Mouse (Mus musculus) liver, embryonic 12.5 days (tissue): Measurements from ENCODE around the gene Alg5. TPM values are rescaled to one million over a fixed set of nuclear protein-coding genes. Genes with fewer than 3 reads are reported as not detected.

Source experiments
- ATAC-seq: fragments of 200-750 bp; cut with Nextera tagmentation; 2 replicates; pipeline ENCODE4 v1.8.0; 2017; ENCODE audit warnings: moderate number of reproducible peaks, mild to moderate bottlenecking, moderate library complexity
- H3K27ac ChIP-seq: fragments of 300-500 bp; sonication (generic); 2 replicates; pipeline ENCODE4 v1.5.1; 2016; ENCODE audit warnings: mild to moderate bottlenecking
- H3K27me3 ChIP-seq: fragments of 300-500 bp; sonication (generic); replicated peaks from 2 replicates; pipeline ENCODE4 v1.6.1; 2016; ENCODE audit warnings: mild to moderate bottlenecking, moderate library complexity
- H3K36me3 ChIP-seq: fragments of 300-500 bp; sonication (generic); 2 replicates; pipeline ENCODE4 v1.6.1; 2016; ENCODE audit warnings: mild to moderate bottlenecking, moderate library complexity
- H3K4me1 ChIP-seq: fragments of 300-500 bp; sonication (generic); 2 replicates; pipeline ENCODE4 v1.6.1; 2016
- H3K4me2 ChIP-seq: fragments of 300-500 bp; sonication (generic); 2 replicates; pipeline ENCODE4 v1.6.1; 2016; ENCODE audit warnings: mild to moderate bottlenecking, moderate library complexity
- H3K4me3 ChIP-seq: fragments of 300-500 bp; sonication (generic); 2 replicates; pipeline ENCODE4 v1.5.1; 2016; ENCODE audit warnings: mild to moderate bottlenecking, moderate library complexity
- H3K9ac ChIP-seq: fragments of 300-500 bp; sonication (generic); 2 replicates; pipeline ENCODE4 v1.6.1; 2016; ENCODE audit warnings: mild to moderate bottlenecking, moderate library complexity
- H3K9me3 ChIP-seq: fragments of 300-500 bp; sonication (generic); replicated peaks from 2 replicates; pipeline ENCODE4 v1.6.1; 2016; ENCODE audit warnings: mild to moderate bottlenecking, moderate library complexity
- WGBS: fragments of 180-500 bp; shearing (Covaris S2); methylation state at CpG from one replicate; pipeline ENCODE4 v1.1.7; 2016; ENCODE audit not compliant: insufficient replicate concordance; 5-methylcytosine and 5-hydroxymethylcytosine counted together
- polyA plus RNA-seq: library from polyadenylated mRNA; unstranded; fragments of >200 nt; fragmentation: Nextera tagmentation; extraction: Ambion mirVana; gene quantifications from 2 replicates; pipeline ENCODE4 v1.2.1, GENCODE M21; 2016

The Alg5 gene
- polyA plus RNA-seq, 1 experiment from 2014 or later: 31.2 TPM

DNA sequence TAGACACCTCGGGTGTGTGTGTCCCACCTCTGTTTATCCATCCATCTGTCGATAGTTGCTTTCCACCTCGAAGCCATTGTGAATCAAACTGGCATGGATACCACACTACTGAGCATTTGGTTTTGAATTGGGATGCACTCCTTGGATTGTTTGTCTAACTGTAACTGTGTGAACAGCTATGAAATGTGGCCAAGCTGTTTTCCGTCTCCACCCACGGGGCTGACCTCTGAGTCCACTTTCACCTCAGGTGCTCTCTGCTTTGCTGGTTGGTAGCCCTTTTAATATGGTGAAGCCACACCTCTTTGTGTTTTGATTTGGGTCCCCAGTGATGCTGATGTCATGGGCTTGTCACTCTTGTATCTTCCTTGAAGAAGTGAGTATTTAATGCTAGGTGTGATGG, 31.5 kb downstream of the Alg5 start:
- H3K27me3 ChIP-seq: no peaks in the 10 kb centered on the region
- H3K9ac ChIP-seq: no peak overlapping the region
- no peak overlapping the region for H3K4me3 ChIP-seq
- H3K4me2 ChIP-seq: no peak overlapping the region
- H3K27ac ChIP-seq: no peak overlapping the region
- no peaks in the 10 kb centered on the region for H3K36me3 ChIP-seq
- WGBS: 69% methylated on average over 5 of the region's 5 CpGs
- no peak for ATAC-seq
- no peaks in the 10 kb centered on the region; the same call in 1 of the 2 replicates for H3K9me3 ChIP-seq
- no peaks in the 10 kb centered on the region for H3K4me1 ChIP-seq

GRCm38 (mm10) chr3:54768592-54768991, 33.3 kb downstream of the Alg5 start:
- H3K4me3 ChIP-seq: no peak overlapping the region
- H3K4me2 ChIP-seq: no peak overlapping the region
- no peak overlapping the region for H3K9ac ChIP-seq
- H3K27ac ChIP-seq: no peak overlapping the region
- no peaks in the 10 kb centered on the region for H3K4me1 ChIP-seq
- ATAC-seq: no peak
- 60% methylated on average over 8 of the region's 8 CpGs for WGBS
- H3K36me3 ChIP-seq: no peaks in the 10 kb centered on the region
- no peaks in the 10 kb centered on the region for H3K27me3 ChIP-seq
- no peaks in the 10 kb centered on the region; the same call in 1 of the 2 replicates for H3K9me3 ChIP-seq

GRCm38 (mm10) chr3:54769349-54770275, 34.3 kb downstream of the Alg5 start:
- no peaks in the 10 kb centered on the region for H3K27me3 ChIP-seq
- 67% methylated on average over 17 of the region's 17 CpGs for WGBS
- H3K9me3 ChIP-seq: no peaks in the 10 kb centered on the region; the same call in 1 of the 2 replicates
- H3K4me2 ChIP-seq: no peak overlapping the region
- no peak overlapping the region for H3K27ac ChIP-seq
- H3K9ac ChIP-seq: no peak overlapping the region
- no peak for ATAC-seq
- no peaks in the 10 kb centered on the region for H3K36me3 ChIP-seq
- no peaks in the 10 kb centered on the region for H3K4me1 ChIP-seq
- H3K4me3 ChIP-seq: no peak overlapping the region

- Histone ChIP-seq H3K4me2 (no peak overlapping the region), H3K4me3 (no peak overlapping the region), H3K9ac (no peak overlapping the region), H3K27me3 (no peaks in the 10 kb centered on the region), H3K36me3 (no peaks in the 10 kb centered on the region), H3K27ac (no peak overlapping the region), H3K4me1 (no peaks in the 10 kb centered on the region), H3K9me3 (no peaks in the 10 kb centered on the region; the same call in 1 of the 2 replicates)
- 70% methylated on average over 6 of the region's 6 CpGs for WGBS
- ATAC-seq: no peak
These were observed 38.3 kb downstream of the Alg5 start for GRCm38 (mm10) chr3:54773613-54774012.

DNA sequence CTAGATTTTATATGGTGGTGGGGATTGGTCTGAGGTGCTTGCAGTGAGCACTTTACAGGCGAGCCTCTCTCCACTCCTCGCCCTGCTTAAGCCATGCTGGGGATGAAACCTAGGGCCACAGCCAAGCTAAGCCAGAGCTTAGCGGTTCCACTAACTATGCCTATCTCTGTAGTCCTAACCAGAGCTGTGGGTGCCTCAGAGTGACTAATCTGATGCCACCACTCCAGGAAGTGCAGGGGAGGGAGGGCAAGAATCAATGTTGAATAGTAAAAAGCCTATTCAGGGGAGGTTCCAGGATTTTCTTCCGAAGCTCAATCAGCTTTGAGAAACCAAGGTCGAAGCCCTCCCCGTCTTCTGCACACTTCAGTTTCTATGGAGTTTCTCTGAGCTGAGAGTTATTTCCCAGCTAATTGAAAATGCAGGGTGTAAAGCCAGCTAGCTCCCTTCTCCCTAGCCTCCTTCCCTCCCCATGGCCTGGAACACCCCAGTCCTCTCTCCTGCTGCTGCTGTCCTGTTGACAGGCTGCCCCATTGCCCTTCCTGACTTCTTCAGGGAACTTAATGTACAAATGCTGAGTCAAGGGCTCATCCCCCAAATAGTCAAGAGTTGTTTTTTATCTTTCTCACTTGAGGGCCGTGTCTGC, 40.8 kb downstream of the Alg5 start:
- WGBS: 46% methylated on average over 7 of the region's 7 CpGs
- H3K27ac ChIP-seq: no peak overlapping the region
- ATAC-seq: no peak

GRCm38 (mm10) chr3:54790601-54791000, 55.3 kb downstream of the Alg5 start:
- Histone ChIP-seq H3K4me2 (no peak overlapping the region), H3K4me1 (no peaks in the 10 kb centered on the region), H3K27me3 (no peaks in the 10 kb centered on the region), H3K27ac (no peak overlapping the region), H3K36me3 (0 out of 2 replicates have a peak, but pooled peaks cover 7% of the 10 kb centered on the region), H3K9ac (no peak overlapping the region), H3K9me3 (peaks cover 17% of the 10 kb centered on the region), H3K4me3 (no peak overlapping the region)
- WGBS: 33% methylated on average over 2 of the region's 2 CpGs
- ATAC-seq: no peak

More for the DNA sequence above, 40.8 kb downstream of the Alg5 start:
- Histone ChIP-seq H3K9me3 (no peaks in the 10 kb centered on the region; the same call in 1 of the 2 replicates), H3K4me1 (no peaks in the 10 kb centered on the region), H3K9ac (no peak overlapping the region), H3K4me3 (no peak overlapping the region), H3K36me3 (no peaks in the 10 kb centered on the region), H3K27me3 (no peaks in the 10 kb centered on the region), H3K4me2 (no peak overlapping the region)

DNA sequence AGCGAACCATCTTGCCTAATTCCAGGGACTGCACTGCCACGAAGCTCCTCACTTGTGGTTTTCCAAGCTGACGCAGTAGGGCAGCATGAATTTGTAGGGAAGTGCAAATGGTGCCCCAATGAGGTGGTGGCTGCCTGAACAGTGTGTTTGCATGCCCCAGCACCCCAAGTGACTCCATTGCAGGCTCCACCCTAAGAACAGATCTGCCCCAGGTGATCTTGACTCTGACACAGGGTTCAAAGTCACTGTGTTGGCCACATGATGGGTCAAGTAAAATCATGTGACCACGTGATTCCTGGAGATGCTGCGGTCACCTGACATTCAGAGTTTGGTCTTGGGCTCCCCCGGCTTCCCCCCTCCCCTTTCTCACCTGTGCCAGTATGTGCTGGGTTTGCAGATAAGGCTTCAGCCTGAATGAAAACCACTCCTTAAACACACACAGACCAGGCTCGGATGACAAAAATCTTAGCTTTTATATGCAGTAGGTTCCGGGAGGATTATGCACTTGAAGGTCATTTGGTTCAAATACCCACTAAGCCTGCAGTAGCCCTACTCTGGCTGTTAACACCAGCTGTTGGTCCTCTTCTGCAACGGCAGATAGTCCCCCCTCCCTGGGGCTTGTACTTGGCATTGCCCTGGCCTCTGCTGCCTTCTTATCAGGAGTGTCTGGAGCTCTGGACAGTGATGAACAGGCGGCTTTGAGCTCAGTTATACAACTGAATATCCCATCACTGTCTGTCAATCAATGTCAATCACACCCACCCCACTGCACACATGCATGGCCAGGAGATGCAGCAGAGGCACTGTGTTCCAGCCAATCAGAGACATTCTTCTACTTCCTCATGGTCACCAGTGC, 56.7 kb downstream of the Alg5 start:
- no peak for ATAC-seq
- 52% methylated on average over 10 of the region's 10 CpGs for WGBS
- Histone ChIP-seq H3K9me3 (peaks cover 17% of the 10 kb centered on the region), H3K36me3 (0 out of 2 replicates have a peak, but pooled peaks cover 7% of the 10 kb centered on the region), H3K27ac (no peak overlapping the region), H3K4me1 (no peaks in the 10 kb centered on the region), H3K4me3 (no peak overlapping the region), H3K4me2 (no peak overlapping the region), H3K9ac (no peak overlapping the region), H3K27me3 (no peaks in the 10 kb centered on the region)

DNA sequence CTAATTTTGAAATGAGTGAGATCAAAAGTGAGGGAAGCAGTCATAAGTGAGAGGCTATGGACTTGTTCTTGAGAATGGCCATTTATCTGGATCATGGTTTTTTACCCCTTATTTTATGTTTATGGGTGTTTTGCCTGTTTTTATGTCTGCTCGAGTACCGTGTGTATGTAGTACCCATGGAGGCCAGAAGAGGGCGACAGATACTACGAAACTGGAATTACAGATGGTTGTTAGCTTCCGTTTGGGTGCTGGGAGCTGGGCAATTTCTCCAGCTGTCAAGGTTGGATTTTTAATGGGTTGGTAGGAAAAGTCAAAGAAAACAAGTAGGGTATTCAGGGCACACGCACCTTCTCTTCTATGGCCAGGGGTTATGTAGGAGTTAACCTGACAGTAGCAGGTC, 58.4 kb downstream of the Alg5 start:
- Histone ChIP-seq H3K36me3 (0 out of 2 replicates have a peak, but pooled peaks cover 7% of the 10 kb centered on the region), H3K9me3 (peaks cover 17% of the 10 kb centered on the region), H3K27ac (no peak overlapping the region), H3K4me2 (no peak overlapping the region), H3K9ac (no peak overlapping the region), H3K4me1 (no peaks in the 10 kb centered on the region), H3K4me3 (no peak overlapping the region), H3K27me3 (0 out of 2 replicates have a peak, but pooled peaks cover 8% of the 10 kb centered on the region)
- 77% methylated on average over 6 of the region's 6 CpGs for WGBS
- ATAC-seq: no peak

GRCm38 (mm10) chr3:54795379-54795778, 60.0 kb downstream of the Alg5 start:
- H3K9ac ChIP-seq: no peak overlapping the region
- no peak overlapping the region for H3K27ac ChIP-seq
- no peak for ATAC-seq
- WGBS: 73% methylated on average over 5 of the region's 5 CpGs
- H3K27me3 ChIP-seq: 0 out of 2 replicates have a peak, but pooled peaks cover 8% of the 10 kb centered on the region
- H3K4me1 ChIP-seq: no peaks in the 10 kb centered on the region
- H3K36me3 ChIP-seq: 0 out of 2 replicates have a peak, but pooled peaks cover 7% of the 10 kb centered on the region
- H3K9me3 ChIP-seq: peaks cover 17% of the 10 kb centered on the region
- no peak overlapping the region for H3K4me3 ChIP-seq
- no peak overlapping the region for H3K4me2 ChIP-seq

- no peak for ATAC-seq
- WGBS: 93% methylated on average over 1 of the region's 1 CpGs
- no peak overlapping the region for H3K4me3 ChIP-seq
- no peak overlapping the region for H3K9ac ChIP-seq
- H3K36me3 ChIP-seq: 0 out of 2 replicates have a peak, but pooled peaks cover 7% of the 10 kb centered on the region
- H3K4me1 ChIP-seq: no peaks in the 10 kb centered on the region
- 0 out of 2 replicates have a peak, but pooled peaks cover 8% of the 10 kb centered on the region for H3K27me3 ChIP-seq
- no peak overlapping the region for H3K4me2 ChIP-seq
- no peak overlapping the region for H3K27ac ChIP-seq
- H3K9me3 ChIP-seq: peaks cover 17% of the 10 kb centered on the region
These were observed 60.5 kb downstream of the Alg5 start for GRCm38 (mm10) chr3:54795806-54796205.

- 0 out of 2 replicates have a peak, but pooled peaks have one; percentile 46 for ATAC-seq
- Histone ChIP-seq H3K9ac (no peak overlapping the region), H3K4me3 (no peak overlapping the region), H3K27me3 (0 out of 2 replicates have a peak, but pooled peaks cover 8% of the 10 kb centered on the region), H3K9me3 (peaks cover 17% of the 10 kb centered on the region), H3K27ac (no peak overlapping the region), H3K36me3 (0 out of 2 replicates have a peak, but pooled peaks cover 7% of the 10 kb centered on the region), H3K4me1 (no peaks in the 10 kb centered on the region), H3K4me2 (no peak overlapping the region)
- 23% methylated on average over 16 of the region's 16 CpGs for WGBS
These were observed 61.9 kb downstream of the Alg5 start for GRCm38 (mm10) chr3:54797211-54797610.
